Mouse (Mus musculus) heart, adult 2 months (tissue): ENCODE data around the gene Cbs. TPM values are rescaled to one million over a fixed set of nuclear protein-coding genes. Genes with fewer than 3 reads are reported as not detected.

Source experiments
- DNase-seq, 2 experiments: peaks; one replicate each; pipeline ENCODE4 v3.0.0; 2021
- H3K27ac ChIP-seq: fragments of 200-600 bp; 2 replicates; pipeline ENCODE4 v1.8.1; 2022
- H3K27me3 ChIP-seq: fragments of 200-500 bp; 2 replicates; pipeline ENCODE4 v1.6.1; 2012; ENCODE audit warnings: mild to moderate bottlenecking, low read length, inconsistent platforms, mixed read lengths; ENCODE audit not compliant: control insufficient read depth, insufficient read depth
- H3K36me3 ChIP-seq: fragments of 200-500 bp; 2 replicates; pipeline ENCODE4 v1.6.1; 2012; ENCODE audit warnings: low read length, inconsistent platforms; ENCODE audit not compliant: control insufficient read depth, insufficient read depth
- H3K4me1 ChIP-seq: fragments of 200-500 bp; 2 replicates; pipeline ENCODE4 v1.6.1; 2011; ENCODE audit warnings: low read length; ENCODE audit not compliant: control insufficient read depth, insufficient read depth
- H3K4me3 ChIP-seq: fragments of 200-600 bp; 2 replicates; pipeline ENCODE4 v1.8.1; 2022
- H3K79me2 ChIP-seq: fragments of 200-500 bp; replicated peaks from 2 replicates; pipeline ENCODE4 v1.6.1; 2012; ENCODE audit warnings: mild to moderate bottlenecking, inconsistent platforms, low read length, moderate library complexity, mixed read lengths; ENCODE audit not compliant: control insufficient read depth, insufficient read depth
- H3K9ac ChIP-seq: fragments of 200-500 bp; 2 replicates; pipeline ENCODE4 v1.6.1; 2012; ENCODE audit warnings: low read depth, mild to moderate bottlenecking, control low read depth, inconsistent platforms, low read length, mixed read lengths
- CTCF ChIP-seq: fragments of 200-600 bp; IDR thresholded peaks from 2 replicates; pipeline ENCODE4 v1.8.1; 2022; ENCODE audit warnings: antibody characterized with exemption, mild to moderate bottlenecking, moderate library complexity
- EP300 ChIP-seq: fragments of 200-500 bp; IDR thresholded peaks from 2 replicates; pipeline ENCODE4 v1.6.1; 2011; ENCODE audit warnings: low read depth, low read length, control low read depth; ENCODE audit not compliant: insufficient read depth
- POLR2A ChIP-seq: fragments of 200-500 bp; IDR thresholded peaks from 2 replicates; pipeline ENCODE4 v1.6.1; 2011; ENCODE audit warnings: mild to moderate bottlenecking, low read depth, low read length, control low read depth; ENCODE audit not compliant: insufficient read depth
- WGBS: fragments of 180-500 bp; shearing (Covaris S2); methylation state at CpG from one replicate; pipeline ENCODE4 v1.1.7; 2018; 5-methylcytosine and 5-hydroxymethylcytosine counted together
- intact Hi-C: fragments of 180-260 bp; cut with DNase I; formaldehyde crosslinking; loops from one replicate; pipeline ENCODE4 v1.15.1; 2025
- polyA plus RNA-seq: library from polyadenylated mRNA; depleted of rRNA; stranded (reverse); fragments of >200 nt; gene quantifications from 2 replicates; pipeline ENCODE4 v1.2.3, GENCODE M21; 2012
- total RNA-seq, 2 experiments: library from RNA; stranded (reverse); gene quantifications; 2 replicates each; pipeline ENCODE4 v1.2.3; 2021

Cbs gene
- total and polyA plus RNA-seq, 3 experiments = 0.94 to 7.0 (median 2.4) TPM

DNA sequence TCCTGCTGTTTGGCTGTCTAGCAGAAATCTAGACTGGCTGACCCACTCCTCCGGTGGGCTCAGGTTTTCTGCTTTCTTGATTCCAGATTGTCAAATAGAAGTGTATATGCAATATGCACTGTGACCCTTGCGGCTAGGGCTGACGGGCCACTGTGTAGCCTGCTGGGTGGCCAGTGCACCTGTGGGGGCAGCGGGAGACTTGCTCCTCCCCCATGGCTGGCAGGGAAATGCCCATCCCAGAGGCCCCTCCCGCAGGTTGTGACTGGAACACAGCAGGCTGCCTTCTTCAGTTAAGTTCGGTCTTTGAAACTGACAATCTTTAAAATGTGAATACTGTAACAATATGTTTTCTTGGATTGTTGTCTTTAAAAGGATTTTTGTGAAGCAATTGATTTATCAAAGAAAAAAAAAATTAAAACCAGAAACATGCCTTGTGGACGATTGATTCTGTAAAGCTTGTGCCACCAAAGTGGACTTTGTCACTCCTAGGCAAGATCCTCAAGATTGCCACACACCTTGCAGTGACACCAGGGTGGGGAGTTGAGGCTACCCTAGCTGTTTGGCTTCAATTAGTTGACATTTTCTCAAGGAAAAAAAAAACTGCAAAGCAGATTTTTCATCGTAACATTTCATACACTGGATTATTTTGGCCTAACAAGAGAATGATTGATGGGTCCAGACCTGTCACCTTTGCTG, 29.6 kb downstream of the Cbs start:
- Histone ChIP-seq H3K4me3 (no peak overlapping the region), H3K27me3 (no peaks in the 10 kb centered on the region), H3K27ac (no peak overlapping the region), H3K36me3 (no peaks in the 10 kb centered on the region), H3K9ac (no peak overlapping the region), H3K4me1 (no peaks in the 10 kb centered on the region), H3K79me2 (no peaks in the 10 kb centered on the region)
- TF ChIP-seq EP300 (no peak), POLR2A (no peak), CTCF (no peak)
- 93% methylated on average over 8 of the region's 8 CpGs for WGBS
- no peak for DNase-seq
- intact Hi-C loops = no loop called here

DNA sequence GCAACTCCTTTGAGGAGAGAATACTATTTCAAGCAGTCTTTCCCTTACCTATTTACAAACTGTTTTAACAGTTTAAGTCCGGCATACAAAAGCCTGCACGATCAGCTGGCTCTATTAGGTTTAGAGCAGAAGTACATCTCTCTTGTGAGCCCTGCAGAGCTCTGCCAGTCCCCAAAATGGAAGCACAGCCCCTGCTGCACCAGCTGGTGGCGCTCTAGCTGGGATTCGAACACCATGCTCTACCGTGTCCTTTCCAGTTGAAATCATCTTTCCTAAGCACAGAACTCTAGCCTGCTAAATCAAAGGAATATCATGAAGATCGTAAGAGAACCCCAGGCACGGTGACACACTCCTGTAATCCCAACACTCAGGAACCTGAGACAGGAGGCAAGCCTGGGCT, 30.6 kb downstream of the Cbs start:
- no peak for DNase-seq
- no peak for TF ChIP-seq POLR2A
- TF ChIP-seq CTCF = peak; percentile 42
- WGBS = 85% methylated on average over 7 of the region's 7 CpGs
- Histone ChIP-seq H3K4me1 (no peaks in the 10 kb centered on the region), H3K27ac (no peak overlapping the region), H3K4me3 (no peak overlapping the region), H3K79me2 (no peaks in the 10 kb centered on the region), H3K9ac (no peak overlapping the region), H3K36me3 (no peaks in the 10 kb centered on the region), H3K27me3 (no peaks in the 10 kb centered on the region)
- intact Hi-C loops = no loop called here

DNA sequence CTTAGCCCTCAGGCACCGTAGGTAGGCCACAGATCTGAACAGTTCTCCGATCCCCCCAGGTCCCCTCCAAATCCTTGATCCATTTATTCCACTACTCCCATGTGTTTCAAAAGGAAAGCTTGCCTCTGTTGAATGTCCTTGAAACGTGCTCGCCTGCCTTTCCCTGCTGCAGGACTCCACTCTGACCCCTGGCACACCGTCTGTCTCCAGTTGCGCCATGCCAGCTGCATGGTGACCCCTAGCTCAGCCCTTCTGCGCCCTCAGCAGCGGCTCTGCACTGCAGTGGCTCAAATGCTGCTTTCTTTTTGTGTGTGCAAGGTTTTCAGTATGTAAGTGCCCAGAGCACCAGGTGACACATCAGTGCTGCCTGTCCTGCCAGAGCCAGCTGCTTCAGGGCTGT, 38.4 kb downstream of the Cbs start:
- no peak overlapping the region for H3K9ac ChIP-seq
- no peaks in the 10 kb centered on the region for H3K4me1 ChIP-seq
- H3K79me2 ChIP-seq = no peaks in the 10 kb centered on the region
- intact Hi-C loops = no loop called here
- WGBS = 93% methylated on average over 8 of the region's 8 CpGs
- H3K4me3 ChIP-seq = no peak overlapping the region
- H3K27me3 ChIP-seq = no peaks in the 10 kb centered on the region
- DNase-seq = no peak
- H3K27ac ChIP-seq = no peak overlapping the region
- TF ChIP-seq CTCF = no peak
- TF ChIP-seq POLR2A = no peak
- TF ChIP-seq EP300 = no peak
- H3K36me3 ChIP-seq = no peaks in the 10 kb centered on the region

DNA sequence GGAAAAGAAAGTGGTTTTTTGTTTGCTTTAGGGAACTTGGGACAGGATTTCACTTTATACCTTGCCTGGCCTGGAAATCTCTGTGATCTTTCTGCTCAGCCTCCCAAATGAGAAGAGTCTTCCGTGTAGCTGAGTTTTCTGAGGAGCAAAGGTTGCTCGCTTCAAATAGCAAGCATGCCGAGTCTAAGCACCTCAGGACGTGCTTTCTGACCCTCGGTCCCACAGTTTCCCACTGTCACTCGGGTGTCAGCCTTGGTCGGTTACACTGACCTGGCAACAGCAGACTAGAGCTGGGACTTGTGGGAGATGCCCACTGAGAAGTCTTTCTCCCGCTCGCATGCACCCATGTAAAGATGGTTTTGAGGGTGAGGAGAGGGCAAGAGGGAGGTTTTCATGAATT, 39.1 kb downstream of the Cbs start:
- intact Hi-C loops = no loop called here
- no peaks in the 10 kb centered on the region for H3K27me3 ChIP-seq
- H3K27ac ChIP-seq = no peak overlapping the region
- H3K79me2 ChIP-seq = no peaks in the 10 kb centered on the region
- no peaks in the 10 kb centered on the region for H3K4me1 ChIP-seq
- TF ChIP-seq CTCF (no peak), POLR2A (no peak), EP300 (no peak)
- DNase-seq = no peak
- no peak overlapping the region for H3K9ac ChIP-seq
- no peaks in the 10 kb centered on the region for H3K36me3 ChIP-seq
- H3K4me3 ChIP-seq = no peak overlapping the region
- 97% methylated on average over 9 of the region's 9 CpGs for WGBS

DNA sequence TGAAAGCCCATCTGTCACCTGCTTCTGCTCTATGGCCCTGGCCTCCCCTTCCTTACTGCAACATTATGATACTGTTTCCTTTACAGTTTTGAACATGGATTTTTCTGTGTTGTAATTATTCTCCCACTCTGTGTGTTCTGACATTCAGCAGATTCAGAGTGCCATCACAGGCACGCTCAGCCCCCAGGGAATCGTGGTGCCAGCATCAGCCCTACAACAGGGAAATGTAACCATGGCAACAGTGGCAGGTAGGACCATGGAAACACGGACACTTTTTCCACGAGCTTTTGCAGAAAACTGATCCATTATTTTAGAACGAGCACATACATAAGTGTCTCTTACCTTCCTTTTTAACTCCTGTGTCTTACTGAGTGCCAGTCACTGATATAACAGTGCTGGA, 42.0 kb downstream of the Cbs start:
- H3K4me1 ChIP-seq = no peaks in the 10 kb centered on the region
- no peak for TF ChIP-seq POLR2A
- TF ChIP-seq CTCF = no peak
- no peak for TF ChIP-seq EP300
- WGBS = 85% methylated on average over 5 of the region's 5 CpGs
- H3K27me3 ChIP-seq = no peaks in the 10 kb centered on the region
- H3K27ac ChIP-seq = no peak overlapping the region
- no peak overlapping the region for H3K4me3 ChIP-seq
- no peaks in the 10 kb centered on the region; the same call in 1 of the 2 replicates for H3K79me2 ChIP-seq
- H3K9ac ChIP-seq = no peak overlapping the region
- intact Hi-C loops = no loop called here
- DNase-seq = no peak
- H3K36me3 ChIP-seq = no peaks in the 10 kb centered on the region

DNA sequence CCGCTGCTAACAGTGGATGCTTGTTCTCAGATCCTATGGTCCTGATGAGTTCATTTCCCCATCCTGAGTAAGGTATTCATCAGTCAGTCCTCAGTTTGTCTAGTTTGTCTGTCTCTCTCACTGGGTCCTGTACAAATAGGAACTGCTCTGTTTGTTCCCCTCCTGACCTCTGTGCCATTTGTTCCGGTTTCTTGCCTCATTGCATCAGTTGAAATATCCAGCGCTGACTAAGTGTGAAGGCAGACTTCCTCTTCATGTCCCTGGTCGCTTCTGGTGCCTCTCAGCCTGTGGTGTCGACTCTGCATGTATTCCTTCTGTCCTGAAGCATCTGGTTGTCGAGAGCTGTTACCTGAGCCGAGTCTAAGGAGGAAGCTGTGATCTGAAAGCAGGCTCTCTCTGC, 42.4 kb downstream of the Cbs start:
- intact Hi-C loops = no loop called here
- Histone ChIP-seq H3K79me2 (no peaks in the 10 kb centered on the region; the same call in 1 of the 2 replicates), H3K4me1 (no peaks in the 10 kb centered on the region), H3K27ac (no peak overlapping the region), H3K9ac (no peak overlapping the region), H3K36me3 (no peaks in the 10 kb centered on the region), H3K4me3 (no peak overlapping the region), H3K27me3 (no peaks in the 10 kb centered on the region)
- 58% methylated on average over 7 of the region's 7 CpGs for WGBS
- TF ChIP-seq CTCF (no peak), EP300 (no peak), POLR2A (no peak)
- peak in 1 of 2 experiments; percentile 34 for DNase-seq

DNA sequence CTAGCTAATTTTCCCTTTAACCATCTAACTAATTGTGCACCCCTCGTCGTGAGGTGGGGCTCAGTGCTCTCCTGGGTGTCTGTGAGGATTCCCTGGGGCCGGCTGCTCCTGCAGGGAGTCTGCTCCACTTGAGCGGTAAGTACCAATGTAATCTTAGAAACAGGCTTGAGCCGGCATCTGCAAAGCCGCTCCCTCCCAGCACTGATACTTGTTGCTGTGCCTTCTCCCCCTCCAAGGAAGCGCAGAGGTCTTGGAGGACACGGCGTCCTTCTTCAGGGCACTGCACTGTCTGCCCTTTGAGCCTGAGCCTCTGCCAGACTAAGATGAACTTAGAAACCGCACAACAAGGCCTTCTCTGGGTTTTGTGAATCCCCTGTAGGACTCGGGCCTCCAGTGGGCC, 46.2 kb downstream of the Cbs start:
- TF ChIP-seq POLR2A (no peak), EP300 (no peak), CTCF (no peak)
- no peaks in the 10 kb centered on the region for H3K36me3 ChIP-seq
- no peak for DNase-seq
- H3K9ac ChIP-seq = no peak overlapping the region
- no peaks in the 10 kb centered on the region; the same call in 1 of the 2 replicates for H3K79me2 ChIP-seq
- no peak overlapping the region for H3K4me3 ChIP-seq
- 87% methylated on average over 11 of the region's 11 CpGs for WGBS
- no peaks in the 10 kb centered on the region for H3K4me1 ChIP-seq
- H3K27me3 ChIP-seq = no peaks in the 10 kb centered on the region
- H3K27ac ChIP-seq = no peak overlapping the region
- intact Hi-C loops = no loop called here
